Mouse (Mus musculus) gastrocnemius, postnatal 25 days (tissue): Measurements from ENCODE around the gene Plekhb2. TPM values are rescaled to one million over a fixed set of nuclear protein-coding genes. Genes with fewer than 3 reads are reported as not detected.

ENCODE experiments used
- DNase-seq: peaks from one replicate; pipeline ENCODE4 v3.0.0; 2022
- total RNA-seq, 2 experiments: library from RNA; stranded (reverse); gene quantifications; 1 replicate in 1 of 2; 2 replicates in 1 of 2; pipeline ENCODE4 v1.2.3; 2021

Gene Plekhb2
- total RNA-seq, 2 experiments from 2014 or later = 37.8 to 39.2 TPM

- DNase-seq = no peak
Observed at GRCm38 (mm10) chr1:34831381-34831780, 18.4 kb upstream of the Plekhb2 start.

- DNase-seq = peak; percentile 29
Observed at GRCm38 (mm10) chr1:34834904-34835303, 14.9 kb upstream of the Plekhb2 start.

GRCm38 (mm10) chr1:34837951-34838689 is 11.7 kb upstream of the Plekhb2 start:
- DNase-seq = no peak

- DNase-seq = no peak
Observed at GRCm38 (mm10) chr1:34839241-34839640, 10.5 kb upstream of the Plekhb2 start.

GRCm38 (mm10) chr1:34841709-34842388 is 7.9 kb upstream of the Plekhb2 start:
- no peak for DNase-seq

- DNase-seq = peak; percentile 63
Observed at GRCm38 (mm10) chr1:34842389-34842861, 7.4 kb upstream of the Plekhb2 start.

GRCm38 (mm10) chr1:34842887-34843618 is 6.7 kb upstream of the Plekhb2 start, which contains the start of gene Fam168b:
TSS of gene Fam168b (minus strand) at chr1:34843065.
- DNase-seq = peak; percentile 87

- no peak for DNase-seq
Observed at GRCm38 (mm10) chr1:34847070-34847469, 2.7 kb upstream of the Plekhb2 start.

GRCm38 (mm10) chr1:34850343-34851136 is 764 bp downstream of the Plekhb2 start:
- no peak for DNase-seq

- no peak for DNase-seq
Observed at GRCm38 (mm10) chr1:34851562-34851961, 1.8 kb downstream of the Plekhb2 start.

GRCm38 (mm10) chr1:34852116-34852878 is 2.5 kb downstream of the Plekhb2 start:
- no peak for DNase-seq

GRCm38 (mm10) chr1:34853786-34854185 is 4.0 kb downstream of the Plekhb2 start:
- DNase-seq = no peak

GRCm38 (mm10) chr1:34855056-34855739 is 5.4 kb downstream of the Plekhb2 start:
- DNase-seq = no peak

GRCm38 (mm10) chr1:34858671-34859070 is 8.9 kb downstream of the Plekhb2 start:
- DNase-seq = no peak

- no peak for DNase-seq
Observed at GRCm38 (mm10) chr1:34859761-34860160, 10.0 kb downstream of the Plekhb2 start.

- DNase-seq = peak; percentile 23
Observed at GRCm38 (mm10) chr1:34860205-34860604, 10.4 kb downstream of the Plekhb2 start.

- DNase-seq = no peak
Observed at GRCm38 (mm10) chr1:34862877-34863276, 13.1 kb downstream of the Plekhb2 start.

GRCm38 (mm10) chr1:34863323-34863722 is 13.5 kb downstream of the Plekhb2 start:
- no peak for DNase-seq

- no peak for DNase-seq
Observed at GRCm38 (mm10) chr1:34864243-34864642, 14.5 kb downstream of the Plekhb2 start.

GRCm38 (mm10) chr1:34865866-34866265 is 16.1 kb downstream of the Plekhb2 start:
- DNase-seq = no peak
